Mouse (Mus musculus): ENCODE data around the gene Ltbp1. TPM values are rescaled to one million over a fixed set of nuclear protein-coding genes. Genes with fewer than 3 reads are reported as not detected.
A peak's percentile ranks its signal among the peaks of the same experiment; 100 is the strongest.

Gene Ltbp1
- polyA plus RNA-seq, 1 experiment from 2014 or later = 2.5 TPM

DNA sequence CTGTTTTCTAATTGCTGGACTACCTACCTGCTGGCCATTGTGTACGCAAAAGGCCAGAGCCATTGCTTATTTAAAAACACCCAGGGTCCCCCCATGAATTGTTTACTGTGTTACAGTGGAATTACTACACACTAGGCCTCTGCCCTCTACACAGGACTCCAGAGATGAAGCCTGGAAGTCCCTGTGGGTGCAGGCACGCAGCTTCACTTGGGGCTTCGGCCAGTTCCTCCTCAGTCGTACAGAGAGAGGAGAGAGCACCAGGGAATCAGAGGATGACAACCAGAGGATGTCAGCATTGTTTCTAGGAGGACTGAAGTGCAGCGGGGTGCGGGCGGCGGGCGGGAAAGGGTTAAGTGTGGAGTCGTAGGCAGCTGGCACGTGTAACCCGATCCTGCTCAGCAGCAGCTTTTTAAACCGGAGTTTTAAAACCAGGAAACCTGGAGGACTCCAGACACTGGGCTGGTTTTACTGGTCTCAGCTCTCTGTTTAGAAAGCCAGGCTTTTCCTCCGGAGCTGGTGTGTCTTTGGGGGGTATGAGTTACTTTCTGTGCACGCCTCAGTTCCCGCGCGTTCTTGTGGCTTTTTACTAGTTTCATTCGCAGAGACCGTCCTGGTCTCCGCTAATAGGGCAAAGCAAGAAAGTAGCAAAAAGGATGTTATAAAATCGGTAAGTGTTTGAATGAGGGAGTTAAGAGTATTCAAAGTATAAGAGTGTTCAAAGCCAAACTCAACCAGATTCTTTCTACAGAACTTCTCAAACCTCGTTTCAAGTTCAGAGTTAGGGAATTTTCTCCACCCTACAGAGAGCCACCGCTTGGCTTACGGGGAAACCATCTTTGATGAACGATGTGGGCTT is 11.4 kb upstream of the Ltbp1 start:
- Histone ChIP-seq H3K4me3 (replicated peaks; ENCODE audit: low read depth, low read length) (peak overlapping the region; percentile 22), H3K4me1 (ENCODE audit: control insufficient read depth, insufficient read depth, low read length) (peaks cover 14% of the 10 kb centered on the region; the same call in 1 of the 2 replicates), H3K9ac (replicated peaks; ENCODE audit: low read length) (0 out of 2 replicates have a peak overlapping the region, but pooled peaks have one; percentile 18), H3K27me3 (ENCODE audit: control insufficient read depth, insufficient read depth, low read length) (no peaks in the 10 kb centered on the region), H3K36me3 (ENCODE audit: control insufficient read depth, insufficient read depth, low read length) (no peaks in the 10 kb centered on the region), H3K4me2 (ENCODE audit: low read length) (peak overlapping the region; percentile 58), H3K27ac (replicated peaks; ENCODE audit: low read depth, low read length) (no peak overlapping the region), H3K9me3 (ENCODE audit: control insufficient read depth, low read length) (no peaks in the 10 kb centered on the region)
- ATAC-seq (ENCODE audit: low FRiP score, low TSS enrichment) (peak; percentile 65; the same call in 1 of the 2 replicates), DNase-seq (peak; percentile 62)
- WGBS = 2% methylated on average over 26 of the region's 26 CpGs

DNA sequence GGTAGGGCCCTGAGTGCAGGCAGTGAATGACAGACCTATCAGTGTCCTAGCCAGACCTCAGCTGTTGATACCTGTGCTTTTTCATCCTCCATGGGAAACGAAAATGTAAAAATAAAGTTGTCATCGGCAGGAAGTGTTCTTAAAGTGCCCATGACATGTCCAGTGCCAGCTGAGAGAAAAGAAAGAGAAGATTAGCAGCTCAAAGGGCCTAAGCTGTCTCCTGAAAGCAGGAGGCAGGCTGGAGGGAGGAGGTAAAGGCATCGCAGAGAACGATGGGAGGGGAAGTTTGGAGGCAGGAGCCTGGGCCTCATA is 10.8 kb upstream of the Ltbp1 start:
- peak; percentile 15; the same call in 1 of the 2 replicates for ATAC-seq (ENCODE audit: low FRiP score, low TSS enrichment)
- 2% methylated on average over 4 of the region's 4 CpGs for WGBS

DNA sequence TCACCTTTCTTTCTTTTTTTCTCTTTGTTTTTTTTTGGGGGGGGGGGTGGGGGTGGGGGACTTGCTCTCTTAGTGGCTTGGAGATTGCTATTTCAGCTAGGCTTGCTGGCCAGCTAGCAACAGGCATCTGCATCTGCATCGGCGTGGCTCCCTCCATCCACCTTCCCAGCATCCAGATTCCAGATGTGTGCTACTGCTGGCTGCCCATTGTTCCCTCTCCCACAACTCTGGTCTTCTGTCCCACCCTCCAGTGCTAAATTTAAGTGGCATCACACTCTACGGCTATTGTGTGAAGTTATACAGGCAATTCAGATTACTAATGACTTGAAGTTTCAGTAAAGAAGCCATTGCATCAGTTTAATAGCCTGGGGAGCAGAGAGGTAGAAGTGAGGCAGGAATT is 10.1 kb upstream of the Ltbp1 start:
- Histone ChIP-seq H3K4me1 (ENCODE audit: control insufficient read depth, insufficient read depth, low read length) (peaks cover 14% of the 10 kb centered on the region; the same call in 1 of the 2 replicates), H3K9me3 (ENCODE audit: control insufficient read depth, low read length) (no peaks in the 10 kb centered on the region), H3K36me3 (ENCODE audit: control insufficient read depth, insufficient read depth, low read length) (no peaks in the 10 kb centered on the region), H3K27me3 (ENCODE audit: control insufficient read depth, insufficient read depth, low read length) (no peaks in the 10 kb centered on the region), H3K27ac (replicated peaks; ENCODE audit: low read depth, low read length) (no peak overlapping the region), H3K4me2 (ENCODE audit: low read length) (no peak overlapping the region), H3K9ac (replicated peaks; ENCODE audit: low read length) (no peak overlapping the region), H3K4me3 (replicated peaks; ENCODE audit: low read depth, low read length) (no peak overlapping the region)
- DNase-seq (no peak), ATAC-seq (ENCODE audit: low FRiP score, low TSS enrichment) (no peak)
- 39% methylated on average over 3 of the region's 3 CpGs for WGBS

More for the DNA sequence above, 10.8 kb upstream of the Ltbp1 start:
- H3K27ac ChIP-seq (replicated peaks; ENCODE audit: low read depth, low read length) = no peak overlapping the region
- peak overlapping the region; percentile 22; the same call in 1 of the 2 replicates for H3K4me3 ChIP-seq (replicated peaks; ENCODE audit: low read depth, low read length)
- no peaks in the 10 kb centered on the region for H3K36me3 ChIP-seq (ENCODE audit: control insufficient read depth, insufficient read depth, low read length)
- peak; percentile 22 for DNase-seq
- H3K9me3 ChIP-seq (ENCODE audit: control insufficient read depth, low read length) = no peaks in the 10 kb centered on the region
- no peak overlapping the region for H3K9ac ChIP-seq (replicated peaks; ENCODE audit: low read length)
- H3K4me1 ChIP-seq (ENCODE audit: control insufficient read depth, insufficient read depth, low read length) = peaks cover 14% of the 10 kb centered on the region; the same call in 1 of the 2 replicates
- peak overlapping the region; percentile 58 for H3K4me2 ChIP-seq (ENCODE audit: low read length)
- H3K27me3 ChIP-seq (ENCODE audit: control insufficient read depth, insufficient read depth, low read length) = no peaks in the 10 kb centered on the region

DNA sequence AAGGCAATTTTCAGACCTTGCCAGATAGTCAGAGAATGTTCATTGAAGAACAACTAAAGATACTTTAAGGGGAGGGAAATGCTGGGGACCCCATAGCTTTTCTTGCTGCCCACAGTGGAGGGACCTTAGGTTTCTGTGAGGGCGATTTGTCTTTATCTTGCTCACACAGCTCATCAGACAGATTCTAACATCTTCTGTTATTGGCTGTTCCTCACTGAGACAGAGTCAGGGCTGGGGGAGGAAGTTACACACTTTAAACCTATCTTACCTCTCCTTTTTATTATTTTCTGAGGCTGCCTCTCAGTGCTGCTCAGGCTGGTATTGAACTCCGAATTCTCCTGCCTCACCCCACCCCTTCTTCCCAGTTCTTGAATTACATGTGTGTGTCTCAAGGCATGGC is 5.3 kb upstream of the Ltbp1 start:
- no peak for DNase-seq
- ATAC-seq (ENCODE audit: low FRiP score, low TSS enrichment) = no peak
- H3K27me3 ChIP-seq (ENCODE audit: control insufficient read depth, insufficient read depth, low read length) = peaks cover 15% of the 10 kb centered on the region; the same call in 1 of the 2 replicates
- 90% methylated on average over 2 of the region's 2 CpGs for WGBS
- no peaks in the 10 kb centered on the region for H3K9me3 ChIP-seq (ENCODE audit: control insufficient read depth, low read length)
- H3K4me3 ChIP-seq (replicated peaks; ENCODE audit: low read depth, low read length) = no peak overlapping the region
- H3K9ac ChIP-seq (replicated peaks; ENCODE audit: low read length) = no peak overlapping the region
- no peak overlapping the region for H3K4me2 ChIP-seq (ENCODE audit: low read length)
- no peaks in the 10 kb centered on the region for H3K36me3 ChIP-seq (ENCODE audit: control insufficient read depth, insufficient read depth, low read length)
- no peak overlapping the region for H3K27ac ChIP-seq (replicated peaks; ENCODE audit: low read depth, low read length)
- H3K4me1 ChIP-seq (ENCODE audit: control insufficient read depth, insufficient read depth, low read length) = 0 out of 2 replicates have a peak, but pooled peaks cover 3% of the 10 kb centered on the region

DNA sequence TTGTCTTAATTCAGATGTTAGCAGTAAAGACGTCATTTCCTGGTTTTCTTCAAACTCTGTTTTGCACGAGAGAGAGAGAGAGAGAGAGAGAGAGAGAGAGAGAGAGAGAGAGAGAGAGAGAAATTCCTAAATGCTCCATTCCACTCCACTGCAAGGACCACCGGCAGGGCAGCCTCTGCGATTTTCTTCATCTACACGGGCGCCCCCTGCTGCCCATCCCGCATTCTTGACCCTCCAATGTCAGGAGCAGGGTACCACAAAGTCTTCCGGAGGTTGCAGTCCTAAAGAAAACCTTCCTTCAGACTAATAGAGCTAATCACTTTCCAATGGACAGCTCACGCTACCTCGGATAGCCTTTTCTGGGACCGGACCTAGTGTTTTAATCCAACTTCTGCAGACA is 548 bp upstream of the Ltbp1 start:
- no peaks in the 10 kb centered on the region for H3K36me3 ChIP-seq (ENCODE audit: control insufficient read depth, insufficient read depth, low read length)
- no peak overlapping the region for H3K27ac ChIP-seq (replicated peaks; ENCODE audit: low read depth, low read length)
- peaks cover 15% of the 10 kb centered on the region; the same call in 1 of the 2 replicates for H3K27me3 ChIP-seq (ENCODE audit: control insufficient read depth, insufficient read depth, low read length)
- peak overlapping the region; percentile 99 for H3K4me2 ChIP-seq (ENCODE audit: low read length)
- H3K9ac ChIP-seq (replicated peaks; ENCODE audit: low read length) = peak overlapping the region; percentile 61; the same call in 1 of the 2 replicates
- H3K9me3 ChIP-seq (ENCODE audit: control insufficient read depth, low read length) = no peaks in the 10 kb centered on the region
- H3K4me1 ChIP-seq (ENCODE audit: control insufficient read depth, insufficient read depth, low read length) = peaks cover 7% of the 10 kb centered on the region
- WGBS = under 1% methylated on average over 11 of the region's 11 CpGs
- peak overlapping the region; percentile 71 for H3K4me3 ChIP-seq (replicated peaks; ENCODE audit: low read depth, low read length)
- ATAC-seq (ENCODE audit: low FRiP score, low TSS enrichment) (peak; percentile 86), DNase-seq (peak; percentile 92)

DNA sequence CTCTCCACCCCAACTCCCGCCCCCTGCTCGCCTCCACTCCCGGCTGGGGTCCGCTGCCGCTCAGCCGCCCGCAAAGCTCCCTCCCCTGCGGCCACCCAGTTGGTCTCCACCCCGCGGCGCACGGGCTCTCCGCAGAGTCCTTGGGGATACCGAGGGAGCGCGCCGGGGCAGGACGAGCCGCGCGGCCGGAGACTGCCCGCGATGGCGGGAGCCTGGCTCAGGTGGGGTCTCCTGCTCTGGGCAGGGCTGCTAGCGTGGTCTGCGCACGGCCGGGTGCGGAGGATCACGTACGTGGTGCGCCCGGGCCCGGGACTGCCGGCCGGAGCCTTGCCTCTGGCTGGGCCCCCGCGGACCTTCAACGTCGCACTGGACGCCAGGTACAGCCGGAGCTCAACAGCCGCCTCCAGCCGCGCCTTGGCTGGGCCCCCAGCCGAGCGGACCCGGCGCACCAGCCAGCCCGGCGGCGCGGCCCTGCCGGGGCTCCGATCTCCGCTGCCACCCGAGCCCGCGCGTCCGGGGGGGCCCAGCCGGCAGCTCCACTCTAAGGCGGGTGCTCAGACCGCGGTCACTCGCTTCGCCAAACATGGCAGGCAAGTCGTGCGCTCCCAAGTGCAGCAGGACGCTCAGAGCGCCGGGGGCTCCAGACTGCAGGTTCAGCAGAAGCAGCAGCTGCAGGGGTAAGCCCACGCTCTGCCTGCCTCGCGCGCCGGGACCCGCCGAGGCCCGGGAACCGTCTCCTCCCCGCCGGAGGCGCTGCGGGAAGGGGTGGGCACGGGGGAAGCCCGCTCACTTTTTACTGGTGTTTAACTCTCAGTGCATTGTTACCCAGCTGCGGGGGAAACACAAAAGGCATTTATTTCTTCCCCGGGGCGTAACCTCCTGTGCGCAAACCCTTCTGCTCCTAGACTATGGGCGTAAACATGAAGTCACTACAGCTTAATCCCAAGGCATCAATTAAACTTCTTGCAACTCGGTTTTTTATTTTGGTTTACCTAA is 615 bp downstream of the Ltbp1 start:
- Histone ChIP-seq H3K4me1 (ENCODE audit: control insufficient read depth, insufficient read depth, low read length) (peaks cover 7% of the 10 kb centered on the region), H3K4me2 (ENCODE audit: low read length) (peak overlapping the region; percentile 99), H3K9me3 (ENCODE audit: control insufficient read depth, low read length) (no peaks in the 10 kb centered on the region), H3K27ac (replicated peaks; ENCODE audit: low read depth, low read length) (0 out of 2 replicates have a peak overlapping the region, but pooled peaks have one; percentile 37), H3K4me3 (replicated peaks; ENCODE audit: low read depth, low read length) (peak overlapping the region; percentile 71), H3K36me3 (ENCODE audit: control insufficient read depth, insufficient read depth, low read length) (no peaks in the 10 kb centered on the region), H3K9ac (replicated peaks; ENCODE audit: low read length) (peak overlapping the region; percentile 61), H3K27me3 (ENCODE audit: control insufficient read depth, insufficient read depth, low read length) (peaks cover 15% of the 10 kb centered on the region; the same call in 1 of the 2 replicates)
- ATAC-seq (ENCODE audit: low FRiP score, low TSS enrichment) (peak; percentile 66), DNase-seq (peak; percentile 76)
- WGBS = under 1% methylated on average over 94 of the region's 94 CpGs

DNA sequence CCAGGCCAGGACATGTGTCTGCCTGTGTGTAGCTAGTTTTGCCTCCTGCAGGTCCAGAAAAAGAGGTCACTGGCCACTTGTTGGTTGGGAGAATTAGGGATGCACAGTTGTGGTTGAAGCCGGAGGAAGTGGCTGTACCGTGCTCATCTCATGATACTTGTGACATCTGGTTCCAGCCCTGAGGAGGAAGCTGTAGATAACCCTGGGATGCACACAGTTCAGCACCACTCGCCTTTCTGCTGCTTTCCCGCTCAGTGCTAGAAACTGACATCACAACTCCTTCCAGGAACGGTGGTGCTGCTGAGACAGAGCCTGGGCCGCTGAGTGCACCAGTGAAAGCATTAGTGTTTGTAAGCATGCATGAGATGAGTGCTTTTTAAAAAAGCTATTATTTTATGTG is 5.6 kb downstream of the Ltbp1 start:
- Histone ChIP-seq H3K27ac (replicated peaks; ENCODE audit: low read depth, low read length) (no peak overlapping the region), H3K4me3 (replicated peaks; ENCODE audit: low read depth, low read length) (no peak overlapping the region)
- WGBS = 89% methylated on average over 6 of the region's 6 CpGs

DNA sequence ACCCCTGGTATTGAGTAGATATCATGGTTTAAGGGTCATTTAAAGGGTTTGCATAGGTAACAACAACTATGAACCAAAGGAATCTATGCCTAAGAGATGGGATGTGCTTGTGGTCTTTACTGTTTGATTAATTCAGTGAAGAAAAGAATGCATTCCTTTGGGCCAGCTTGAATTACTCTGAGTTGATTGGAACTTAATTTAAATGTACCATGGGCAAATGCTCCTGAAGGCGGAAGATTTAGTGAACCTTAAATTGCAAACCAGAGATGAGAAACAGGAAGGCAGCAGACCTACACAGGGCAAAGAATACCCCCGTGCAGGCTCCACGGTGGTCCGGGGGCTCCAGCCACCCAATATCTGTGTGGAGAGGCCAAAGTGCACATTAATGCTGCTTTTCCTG is 7.8 kb downstream of the Ltbp1 start:
- Histone ChIP-seq H3K9ac (replicated peaks; ENCODE audit: low read length) (no peak overlapping the region), H3K9me3 (ENCODE audit: control insufficient read depth, low read length) (no peaks in the 10 kb centered on the region), H3K4me2 (ENCODE audit: low read length) (no peak overlapping the region), H3K4me3 (replicated peaks; ENCODE audit: low read depth, low read length) (no peak overlapping the region), H3K27me3 (ENCODE audit: control insufficient read depth, insufficient read depth, low read length) (no peaks in the 10 kb centered on the region), H3K4me1 (ENCODE audit: control insufficient read depth, insufficient read depth, low read length) (no peaks in the 10 kb centered on the region), H3K36me3 (ENCODE audit: control insufficient read depth, insufficient read depth, low read length) (no peaks in the 10 kb centered on the region), H3K27ac (replicated peaks; ENCODE audit: low read depth, low read length) (no peak overlapping the region)
- no peak for ATAC-seq (ENCODE audit: low FRiP score, low TSS enrichment)
- DNase-seq = no peak
- 79% methylated on average over 4 of the region's 4 CpGs for WGBS

More for the DNA sequence above, 5.6 kb downstream of the Ltbp1 start:
- H3K9ac ChIP-seq (replicated peaks; ENCODE audit: low read length) = no peak overlapping the region
- DNase-seq (no peak), ATAC-seq (ENCODE audit: low FRiP score, low TSS enrichment) (no peak)
- H3K36me3 ChIP-seq (ENCODE audit: control insufficient read depth, insufficient read depth, low read length) = no peaks in the 10 kb centered on the region
- no peaks in the 10 kb centered on the region for H3K9me3 ChIP-seq (ENCODE audit: control insufficient read depth, low read length)
- no peaks in the 10 kb centered on the region for H3K27me3 ChIP-seq (ENCODE audit: control insufficient read depth, insufficient read depth, low read length)
- no peak overlapping the region for H3K4me2 ChIP-seq (ENCODE audit: low read length)
- H3K4me1 ChIP-seq (ENCODE audit: control insufficient read depth, insufficient read depth, low read length) = peaks cover 7% of the 10 kb centered on the region

Data from midbrain, embryonic 14.5 days (tissue).